Mouse (Mus musculus) forebrain, embryonic 16.5 days (tissue): ENCODE measurements at regions not wholly inside any gene's neighbourhood (a gene's known extent, or its start where the extent isn't known, plus 50 kb on each side); places are given as distances from the start of the nearest gene placed in this dataset.

Experiments
- ATAC-seq: fragments of 200-750 bp; cut with Nextera tagmentation; 2 replicates; pipeline ENCODE4 v1.8.0; 2017; ENCODE audit warnings: mild to moderate bottlenecking, moderate library complexity
- H3K27ac ChIP-seq: fragments of 300-500 bp; sonication (generic); 2 replicates; pipeline ENCODE4 v1.5.1; 2014; ENCODE audit warnings: low read length, control low read depth
- H3K27me3 ChIP-seq: fragments of 300-500 bp; sonication (generic); replicated peaks from 2 replicates; pipeline ENCODE4 v1.6.1; 2014; ENCODE audit warnings: low read length; ENCODE audit not compliant: control insufficient read depth, insufficient read depth
- H3K36me3 ChIP-seq: fragments of 300-500 bp; sonication (generic); 2 replicates; pipeline ENCODE4 v1.6.1; 2014; ENCODE audit not compliant: control insufficient read depth, insufficient read depth
- H3K4me1 ChIP-seq: fragments of 300-500 bp; sonication (generic); replicated peaks from 2 replicates; pipeline ENCODE4 v1.6.1; 2014; ENCODE audit warnings: low read length; ENCODE audit not compliant: control insufficient read depth, insufficient read depth
- H3K4me2 ChIP-seq: fragments of 300-500 bp; sonication (generic); 2 replicates; pipeline ENCODE4 v1.6.1; 2014; ENCODE audit warnings: mild to moderate bottlenecking, low read length, control low read depth
- H3K4me3 ChIP-seq: fragments of 300-500 bp; sonication (generic); replicated peaks from 2 replicates; pipeline ENCODE4 v1.5.1; 2014; ENCODE audit warnings: mild to moderate bottlenecking, low read length, control low read depth
- H3K9ac ChIP-seq: fragments of 300-500 bp; sonication (generic); replicated peaks from 2 replicates; pipeline ENCODE4 v1.6.1; 2014; ENCODE audit warnings: low read depth, low read length, control low read depth
- H3K9me3 ChIP-seq: fragments of 300-500 bp; sonication (generic); 2 replicates; pipeline ENCODE4 v1.6.1; 2016; ENCODE audit warnings: low read length; ENCODE audit not compliant: control insufficient read depth
- WGBS: fragments of 180-500 bp; shearing (Covaris S2); extraction: QIAGEN DNeasy Blood & Tissue Kit; methylation state at CpG from one replicate; pipeline ENCODE4 v1.1.7; 2014; 5-methylcytosine and 5-hydroxymethylcytosine counted together

- Histone ChIP-seq H3K4me1 (0 out of 2 replicates have a peak, but pooled peaks cover 2% of the 10 kb centered on the region), H3K9me3 (no peaks in the 10 kb centered on the region), H3K36me3 (no peaks in the 10 kb centered on the region), H3K4me3 (no peak overlapping the region), H3K27me3 (peaks cover 6% of the 10 kb centered on the region), H3K4me2 (no peak overlapping the region), H3K27ac (no peak overlapping the region), H3K9ac (no peak overlapping the region)
- ATAC-seq = peak; percentile 95
- WGBS = 1% methylated on average over 10 of the region's 10 CpGs
These were observed 57.3 kb upstream of the Prep start for GRCm38 (mm10) chr10:45009676-45010075.

DNA sequence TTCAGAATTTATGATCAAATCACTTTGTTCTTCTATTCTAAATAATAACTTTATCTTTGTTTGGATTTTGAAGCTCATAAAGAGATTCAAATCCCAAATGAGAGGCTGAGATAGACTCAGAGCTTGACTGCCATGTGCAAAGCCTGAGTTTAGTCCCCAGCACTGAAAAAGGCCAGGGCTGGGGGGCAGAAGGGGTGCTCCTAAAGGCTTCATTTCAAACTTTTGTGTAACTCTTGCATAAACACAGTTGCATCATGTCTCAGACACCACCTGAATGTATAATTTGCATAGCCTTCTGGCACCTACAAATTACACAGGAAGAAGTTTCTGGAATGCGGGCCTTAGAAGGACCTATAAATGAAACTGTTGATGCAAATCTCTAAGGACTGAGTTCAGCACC, 57.8 kb upstream of the Prep start:
- no peak overlapping the region for H3K27ac ChIP-seq
- 32% methylated on average over 1 of the region's 1 CpGs for WGBS
- H3K9me3 ChIP-seq = no peaks in the 10 kb centered on the region
- peak; percentile 72 for ATAC-seq
- H3K4me3 ChIP-seq = no peak overlapping the region
- no peak overlapping the region for H3K9ac ChIP-seq
- H3K36me3 ChIP-seq = no peaks in the 10 kb centered on the region
- peaks cover 6% of the 10 kb centered on the region for H3K27me3 ChIP-seq
- no peak overlapping the region for H3K4me2 ChIP-seq
- 0 out of 2 replicates have a peak, but pooled peaks cover 2% of the 10 kb centered on the region for H3K4me1 ChIP-seq

- Histone ChIP-seq H3K4me2 (no peak overlapping the region), H3K4me1 (peaks cover 9% of the 10 kb centered on the region), H3K9ac (no peak overlapping the region), H3K9me3 (no peaks in the 10 kb centered on the region), H3K4me3 (no peak overlapping the region), H3K27me3 (peaks cover 4% of the 10 kb centered on the region; the same call in 1 of the 2 replicates), H3K27ac (no peak overlapping the region), H3K36me3 (no peaks in the 10 kb centered on the region)
- ATAC-seq = no peak
- WGBS = 46% methylated on average over 9 of the region's 9 CpGs
These were observed 62.9 kb upstream of the Prep start for GRCm38 (mm10) chr10:45004037-45004653.

DNA sequence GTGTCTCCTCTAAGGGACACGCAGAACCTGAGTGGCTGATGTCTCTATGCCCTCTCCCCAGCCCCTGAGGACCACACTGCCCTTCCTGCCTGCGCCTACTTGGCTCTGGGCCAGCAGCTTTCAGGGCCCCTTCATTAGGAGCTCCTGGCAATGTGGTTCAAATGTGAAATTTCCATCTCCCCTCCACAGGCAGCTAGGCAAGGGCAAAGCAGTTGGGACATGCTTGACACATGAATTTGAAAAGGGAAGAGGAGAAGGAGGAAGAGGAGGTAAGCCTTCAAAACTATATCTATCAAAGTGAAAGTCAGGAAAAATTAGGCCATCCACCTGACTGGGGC, 63.7 kb upstream of the Prep start:
- 20% methylated on average over 2 of the region's 2 CpGs for WGBS
- Histone ChIP-seq H3K4me2 (no peak overlapping the region), H3K4me3 (no peak overlapping the region), H3K9ac (no peak overlapping the region), H3K27ac (no peak overlapping the region), H3K36me3 (no peaks in the 10 kb centered on the region), H3K9me3 (no peaks in the 10 kb centered on the region), H3K4me1 (peaks cover 9% of the 10 kb centered on the region), H3K27me3 (peaks cover 7% of the 10 kb centered on the region)
- ATAC-seq = peak; percentile 29; the same call in 1 of the 2 replicates

DNA sequence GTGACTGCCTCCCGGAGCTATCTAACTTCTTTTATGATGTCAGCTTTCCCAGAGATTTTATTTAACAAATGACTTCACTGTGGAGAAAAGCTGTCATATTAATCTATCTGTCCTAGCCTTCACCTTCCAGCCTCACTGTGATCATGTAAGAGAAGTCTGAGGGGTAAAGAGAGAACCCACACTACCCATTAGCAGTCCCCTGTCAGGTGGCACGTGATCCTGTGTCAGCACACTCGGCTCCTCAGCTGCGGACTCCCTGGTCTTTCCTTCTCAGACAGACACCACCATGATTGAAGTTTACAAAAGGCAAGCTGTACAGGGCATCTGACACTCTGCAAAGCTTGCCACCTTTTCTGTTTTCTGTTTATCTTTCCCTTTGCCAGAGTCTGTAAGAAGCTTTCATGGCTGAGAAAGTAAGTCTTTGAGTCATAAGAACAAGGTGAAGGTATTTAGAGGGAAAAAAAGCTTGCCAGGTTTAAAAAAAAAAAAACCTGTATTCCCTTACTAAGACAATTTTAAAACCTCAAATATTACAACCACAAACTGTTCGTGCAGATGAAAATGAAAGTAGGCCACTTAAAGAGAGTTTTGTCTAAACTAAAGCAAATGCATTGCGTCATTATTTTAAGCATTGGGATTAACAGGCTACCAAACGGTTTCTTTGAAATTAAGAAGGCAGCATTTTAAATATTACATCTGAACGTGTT, 64.2 kb upstream of the Prep start:
- WGBS = 51% methylated on average over 8 of the region's 8 CpGs
- H3K36me3 ChIP-seq = no peaks in the 10 kb centered on the region
- H3K4me1 ChIP-seq = peaks cover 9% of the 10 kb centered on the region
- H3K4me2 ChIP-seq = no peak overlapping the region
- no peak overlapping the region for H3K4me3 ChIP-seq
- H3K27ac ChIP-seq = no peak overlapping the region
- no peak for ATAC-seq
- H3K9ac ChIP-seq = no peak overlapping the region
- peaks cover 7% of the 10 kb centered on the region for H3K27me3 ChIP-seq
- H3K9me3 ChIP-seq = no peaks in the 10 kb centered on the region

- peak; percentile 45 for ATAC-seq
- Histone ChIP-seq H3K4me2 (peak overlapping the region; percentile 82), H3K9ac (peak overlapping the region; percentile 68), H3K9me3 (no peaks in the 10 kb centered on the region), H3K27ac (no peak overlapping the region), H3K27me3 (peaks cover 7% of the 10 kb centered on the region), H3K36me3 (no peaks in the 10 kb centered on the region), H3K4me3 (peak overlapping the region; percentile 43), H3K4me1 (peaks cover 16% of the 10 kb centered on the region)
- WGBS = 48% methylated on average over 12 of the region's 12 CpGs
These were observed 65.8 kb upstream of the Prep start for GRCm38 (mm10) chr10:45000873-45001859.

GRCm38 (mm10) chr10:45000027-45000840, 66.8 kb upstream of the Prep start:
- peak overlapping the region; percentile 82 for H3K4me2 ChIP-seq
- H3K4me3 ChIP-seq = peak overlapping the region; percentile 43
- no peaks in the 10 kb centered on the region for H3K9me3 ChIP-seq
- H3K9ac ChIP-seq = peak overlapping the region; percentile 68
- no peak overlapping the region; the same call in 1 of the 2 replicates for H3K27ac ChIP-seq
- peak; percentile 53 for ATAC-seq
- no peaks in the 10 kb centered on the region for H3K36me3 ChIP-seq
- WGBS = 10% methylated on average over 18 of the region's 18 CpGs
- H3K4me1 ChIP-seq = peaks cover 16% of the 10 kb centered on the region
- H3K27me3 ChIP-seq = peaks cover 7% of the 10 kb centered on the region

- peak overlapping the region; percentile 49 for H3K4me2 ChIP-seq
- no peak overlapping the region for H3K27ac ChIP-seq
- H3K9me3 ChIP-seq = no peaks in the 10 kb centered on the region
- peaks cover 7% of the 10 kb centered on the region for H3K27me3 ChIP-seq
- H3K4me3 ChIP-seq = peak overlapping the region; percentile 20
- WGBS = under 1% methylated on average over 4 of the region's 4 CpGs
- H3K9ac ChIP-seq = no peak overlapping the region
- ATAC-seq = no peak
- peaks cover 18% of the 10 kb centered on the region for H3K4me1 ChIP-seq
- H3K36me3 ChIP-seq = no peaks in the 10 kb centered on the region
These were observed 69.1 kb upstream of the Prep start for GRCm38 (mm10) chr10:44997906-44998289.
